Mouse (Mus musculus) MN1 (cell line): ENCODE data around the gene Ly6g5c.

Source experiments
- DNase-seq: peaks from one replicate; pipeline ENCODE4 v3.0.0-alpha.2; 2016; ENCODE audit warnings: low spot score

Ly6g5c gene

GRCm38 (mm10) chr17:35140490-35140996 is 32.5 kb downstream of the Ly6g5c start:
- peak; percentile 58 for DNase-seq

GRCm38 (mm10) chr17:35141971-35142370 is 33.9 kb downstream of the Ly6g5c start:
- no peak for DNase-seq

GRCm38 (mm10) chr17:35146139-35146538 is 38.1 kb downstream of the Ly6g5c start:
- DNase-seq: no peak

- DNase-seq: no peak
Measured at GRCm38 (mm10) chr17:35147348-35147747, 39.3 kb downstream of the Ly6g5c start.

GRCm38 (mm10) chr17:35147922-35148639 is 40.0 kb downstream of the Ly6g5c start:
- DNase-seq: no peak

GRCm38 (mm10) chr17:35152121-35152520 is 44.0 kb downstream of the Ly6g5c start:
- no peak for DNase-seq

GRCm38 (mm10) chr17:35153077-35153476 is 45.0 kb downstream of the Ly6g5c start:
- DNase-seq: no peak

- no peak for DNase-seq
Measured at GRCm38 (mm10) chr17:35153931-35154330, 45.9 kb downstream of the Ly6g5c start.

GRCm38 (mm10) chr17:35154616-35155015 is 46.5 kb downstream of the Ly6g5c start:
- no peak for DNase-seq

- DNase-seq: no peak
Measured at GRCm38 (mm10) chr17:35155451-35155850, 47.4 kb downstream of the Ly6g5c start.

- no peak for DNase-seq
Measured at GRCm38 (mm10) chr17:35156461-35157200, 48.6 kb downstream of the Ly6g5c start.

GRCm38 (mm10) chr17:35157254-35157653 is 49.2 kb downstream of the Ly6g5c start:
- no peak for DNase-seq

GRCm38 (mm10) chr17:35157661-35158175 is 49.6 kb downstream of the Ly6g5c start:
- no peak for DNase-seq

GRCm38 (mm10) chr17:35158850-35159593 is 50.9 kb downstream of the Ly6g5c start:
- no peak for DNase-seq

GRCm38 (mm10) chr17:35159638-35160037 is 51.6 kb downstream of the Ly6g5c start:
- DNase-seq: no peak

- DNase-seq: no peak
Measured at GRCm38 (mm10) chr17:35161421-35161820, 53.3 kb downstream of the Ly6g5c start.
